Mouse (Mus musculus): ENCODE data around the gene Msh3. TPM values are rescaled to one million over a fixed set of nuclear protein-coding genes. Genes with fewer than 3 reads are reported as not detected.
"Not testable (repeated sequence)": the region's sequence is repeated elsewhere in the genome, so short reads cannot be mapped to it uniquely, and the experiment has no call there.

Gene Msh3
- polyA plus RNA-seq, 1 experiment from 2014 or later, result 7.8 TPM

DNA sequence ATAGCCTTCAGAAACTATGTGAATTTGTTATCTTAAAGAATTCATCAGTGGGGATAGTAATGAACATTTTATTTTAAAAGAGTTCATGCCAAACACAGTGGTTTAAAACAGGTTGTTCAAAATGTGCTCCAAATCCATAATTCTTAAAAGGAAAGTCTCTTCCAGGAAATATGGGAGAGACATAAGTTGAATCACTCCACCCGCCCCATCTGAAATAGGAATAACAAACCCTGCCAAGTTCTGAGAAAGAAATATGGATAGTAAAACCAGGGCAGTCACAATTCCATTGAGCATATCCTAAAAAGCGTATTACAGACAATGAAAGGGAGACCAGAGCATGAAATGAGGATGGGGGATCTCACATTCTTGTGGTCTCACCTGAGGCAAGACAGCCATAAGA, 157.9 kb downstream of the Msh3 start:
- TF ChIP-seq CTCF (IDR thresholded peaks at IDR 0.05; ENCODE audit: low read depth) (no peak), EP300 (IDR thresholded peaks at IDR 0.05; ENCODE audit: low read depth) (no peak)
- H3K4me2 ChIP-seq (ENCODE audit: low read depth, low read length), result no peak overlapping the region
- no peak overlapping the region for H3K27ac ChIP-seq (ENCODE audit: low read depth)
- H3K4me3 ChIP-seq (ENCODE audit: low read depth, low read length), result no peak overlapping the region
- no peaks in the 10 kb centered on the region for H3K27me3 ChIP-seq (ENCODE audit: insufficient read depth, low read length)
- no peaks in the 10 kb centered on the region for H3K4me1 ChIP-seq (ENCODE audit: insufficient read depth)
- WGBS (ENCODE audit: insufficient replicate concordance), result 69% methylated on average over 2 of the region's 2 CpGs
- H3K36me3 ChIP-seq (replicated peaks; ENCODE audit: insufficient read depth, low read length), result no peaks in the 10 kb centered on the region
- no peak for ATAC-seq
- no peaks in the 10 kb centered on the region for H3K9me3 ChIP-seq (ENCODE audit: low read length)
- no peak for DNase-seq
- H3K9ac ChIP-seq (replicated peaks), result no peak overlapping the region

DNA sequence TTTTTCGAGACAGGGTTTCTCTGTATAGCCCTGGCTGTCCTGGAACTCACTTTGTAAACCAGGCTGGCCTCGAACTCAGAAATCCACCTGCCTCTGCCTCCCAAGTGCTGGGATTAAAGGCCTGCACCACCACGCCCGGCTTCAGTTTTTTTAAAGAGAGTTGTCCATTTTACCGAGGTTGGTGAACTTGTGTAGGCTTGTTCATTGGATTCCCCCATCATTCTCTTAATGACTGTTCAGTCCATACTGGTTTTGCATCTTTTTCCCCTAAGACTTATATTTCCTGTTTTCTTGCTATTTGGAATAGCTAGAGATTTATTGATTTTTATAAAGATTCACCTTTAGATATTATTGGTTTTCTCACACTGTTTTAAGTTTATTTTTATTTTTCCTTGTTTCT, 161.0 kb downstream of the Msh3 start:
- ATAC-seq; H3K36me3 ChIP-seq (replicated peaks; ENCODE audit: insufficient read depth, low read length); H3K9me3 ChIP-seq (ENCODE audit: low read length); H3K4me1 ChIP-seq (ENCODE audit: insufficient read depth); H3K4me2 ChIP-seq (ENCODE audit: low read depth, low read length); DNase-seq; H3K27ac ChIP-seq (ENCODE audit: low read depth); H3K9ac ChIP-seq (replicated peaks); H3K4me3 ChIP-seq (ENCODE audit: low read depth, low read length); H3K27me3 ChIP-seq (ENCODE audit: insufficient read depth, low read length): not testable (repeated sequence)
- WGBS (ENCODE audit: insufficient replicate concordance), result 76% methylated on average over 5 of the region's 5 CpGs

DNA sequence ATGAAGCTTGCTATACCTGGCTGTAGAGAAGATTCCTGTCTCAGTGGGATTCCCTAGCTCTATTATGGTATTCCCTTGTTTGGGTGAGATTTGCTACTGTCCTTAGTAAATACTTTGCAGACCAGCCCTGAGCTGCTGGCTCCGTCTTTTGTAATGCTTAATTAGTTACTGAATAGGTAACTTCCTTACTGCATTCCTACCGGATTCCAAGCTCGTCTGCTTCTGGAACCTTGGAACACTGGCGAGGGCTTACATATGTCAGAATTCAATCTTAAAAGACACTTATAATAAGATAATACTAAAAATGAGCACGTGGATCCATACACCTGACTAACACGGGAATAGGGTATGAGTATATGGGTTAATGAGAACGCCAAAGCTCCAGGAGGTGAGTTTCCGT, 182.1 kb downstream of the Msh3 start:
- not testable (repeated sequence) for ATAC-seq; H3K9ac ChIP-seq (replicated peaks); DNase-seq; H3K36me3 ChIP-seq (replicated peaks; ENCODE audit: insufficient read depth, low read length); H3K27ac ChIP-seq (ENCODE audit: low read depth); H3K27me3 ChIP-seq (ENCODE audit: insufficient read depth, low read length); H3K4me3 ChIP-seq (ENCODE audit: low read depth, low read length); H3K4me1 ChIP-seq (ENCODE audit: insufficient read depth); H3K4me2 ChIP-seq (ENCODE audit: low read depth, low read length); H3K9me3 ChIP-seq (ENCODE audit: low read length)
- 79% methylated on average over 8 of the region's 8 CpGs for WGBS (ENCODE audit: insufficient replicate concordance)

Other genes with a start within 250 kb of the Msh3 start
- gene Rasgrf2, start 223.3 kb downstream of the Msh3 start, polyA plus RNA-seq (2015; fragmentation: Nextera tagmentation; extraction: Ambion mirVana), result 0.05 TPM in 2 replicates
- 0.24 and 0.38 TPM in 2 replicates for gene Gm20379, start 49.0 kb downstream of the Msh3 start, polyA plus RNA-seq (2015; fragmentation: Nextera tagmentation; extraction: Ambion mirVana)
- gene Dhfr, start 277 bp downstream of the Msh3 start, polyA plus RNA-seq (2015; fragmentation: Nextera tagmentation; extraction: Ambion mirVana), result 10.4 and 11.0 TPM in 2 replicates
- not detected in 2 replicates for gene Ankrd34b, start 70.9 kb upstream of the Msh3 start, polyA plus RNA-seq (2015; fragmentation: Nextera tagmentation; extraction: Ambion mirVana)
- gene Fam151b, start 129.0 kb upstream of the Msh3 start, polyA plus RNA-seq (2015; fragmentation: Nextera tagmentation; extraction: Ambion mirVana), result 0.12 TPM in 1 of 2 replicates, not detected in the other
- gene Zfyve16, start 175.9 kb upstream of the Msh3 start, polyA plus RNA-seq (2015; fragmentation: Nextera tagmentation; extraction: Ambion mirVana), result 1.1 and 1.3 TPM in 2 replicates
- gene Spz1, start 221.2 kb upstream of the Msh3 start, polyA plus RNA-seq (2015; fragmentation: Nextera tagmentation; extraction: Ambion mirVana), result not detected in 2 replicates